Mouse (Mus musculus): ENCODE results near the gene Fbxo24. TPM values are rescaled to one million over a fixed set of nuclear protein-coding genes. Genes with fewer than 3 reads are reported as not detected.

Fbxo24 gene
- polyA plus RNA-seq, 1 experiment, result 0.31 TPM

DNA sequence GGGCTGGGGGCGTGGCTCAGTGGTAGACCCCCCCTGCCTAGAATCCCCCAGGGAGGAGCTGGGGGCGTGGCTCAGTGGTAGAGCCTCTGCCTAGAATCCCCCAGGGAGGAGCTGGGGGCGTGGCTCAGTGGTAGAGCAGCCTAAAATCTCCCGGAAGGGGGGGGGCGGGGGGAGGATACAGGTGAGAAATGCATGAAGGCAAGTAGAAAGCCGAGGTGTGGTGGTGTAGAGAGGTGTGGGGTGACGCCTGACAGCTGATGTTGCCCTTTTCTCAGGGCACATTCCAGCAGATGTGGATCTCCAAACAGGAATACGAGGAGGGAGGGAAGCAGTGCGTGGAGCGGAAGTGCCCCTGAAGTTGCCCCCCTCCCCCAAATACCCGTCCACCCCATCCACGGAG lies 59.8 kb downstream of the Fbxo24 start:
- Histone ChIP-seq H3K27me3 (ENCODE audit: control insufficient read depth, insufficient read depth, low read length) (no peaks in the 10 kb centered on the region), H3K4me1 (ENCODE audit: control insufficient read depth, insufficient read depth, low read length) (no peaks in the 10 kb centered on the region), H3K4me3 (replicated peaks; ENCODE audit: insufficient read depth, low read depth, low read length) (no peak overlapping the region), H3K27ac (ENCODE audit: insufficient read depth, low read length) (no peak overlapping the region)
- 71% methylated on average over 12 of the region's 12 CpGs for WGBS
- DNase-seq, result no peak
- TF ChIP-seq CTCF (IDR thresholded peaks at IDR 0.05; ENCODE audit: borderline replicate concordance, insufficient read depth, low read depth, low read length) (no peak), POLR2A (IDR thresholded peaks at IDR 0.05; ENCODE audit: borderline replicate concordance, insufficient read depth, low read length) (no peak)

DNA sequence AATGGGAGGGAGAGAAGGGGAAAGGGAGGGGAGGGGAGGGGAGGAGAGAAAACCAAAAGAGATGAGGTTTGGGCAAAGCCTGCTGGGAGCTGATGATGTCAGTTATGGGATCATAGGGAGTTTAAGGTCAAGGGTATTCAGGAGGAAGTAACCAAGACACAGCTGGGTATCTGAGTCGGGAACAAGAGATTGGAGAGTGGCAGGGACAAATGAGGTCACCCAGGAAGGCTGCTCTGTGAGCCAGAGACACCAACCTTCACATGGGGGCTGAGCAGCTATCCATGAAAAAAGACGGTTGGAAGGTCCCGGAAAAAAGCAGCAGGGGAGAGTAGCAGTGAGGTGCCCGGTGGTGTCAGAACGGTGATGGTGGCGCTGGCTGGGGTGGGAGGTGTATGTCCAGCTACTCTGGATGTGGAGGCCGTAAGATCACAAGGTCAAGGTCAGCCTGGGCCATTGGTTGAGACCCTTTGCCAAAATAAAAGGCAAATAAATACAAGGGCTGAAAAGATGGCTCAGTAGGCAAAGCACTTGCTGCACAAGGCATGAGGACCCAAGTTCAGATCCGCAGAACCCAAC lies 60.5 kb downstream of the Fbxo24 start:
- H3K4me3 ChIP-seq (replicated peaks; ENCODE audit: insufficient read depth, low read depth, low read length), result no peak overlapping the region
- 56% methylated on average over 8 of the region's 8 CpGs for WGBS
- DNase-seq, result no peak
- TF ChIP-seq CTCF (IDR thresholded peaks at IDR 0.05; ENCODE audit: borderline replicate concordance, insufficient read depth, low read depth, low read length) (no peak), POLR2A (IDR thresholded peaks at IDR 0.05; ENCODE audit: borderline replicate concordance, insufficient read depth, low read length) (no peak)
- no peaks in the 10 kb centered on the region for H3K27me3 ChIP-seq (ENCODE audit: control insufficient read depth, insufficient read depth, low read length)
- H3K4me1 ChIP-seq (ENCODE audit: control insufficient read depth, insufficient read depth, low read length), result no peaks in the 10 kb centered on the region
- no peak overlapping the region for H3K27ac ChIP-seq (ENCODE audit: insufficient read depth, low read length)

DNA sequence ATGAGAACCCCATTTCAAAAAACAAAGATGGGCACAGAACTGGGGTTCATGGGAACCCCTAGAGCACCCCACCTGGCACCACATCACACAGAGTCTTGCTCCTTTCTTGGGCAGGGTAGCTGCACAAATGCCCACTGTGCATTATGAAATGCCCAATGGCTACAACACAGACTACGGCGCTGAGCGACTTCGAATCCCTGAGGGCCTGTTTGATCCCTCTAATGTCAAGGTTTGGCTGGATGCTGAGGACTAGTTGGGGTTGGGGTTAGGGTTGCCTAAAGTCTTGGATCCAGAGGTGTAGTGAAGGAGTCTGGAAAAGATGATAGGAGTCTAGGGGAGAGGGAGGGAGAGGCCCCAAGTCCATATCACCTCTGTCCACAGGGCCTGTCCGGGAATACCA lies 62.4 kb downstream of the Fbxo24 start:
- Histone ChIP-seq H3K27me3 (ENCODE audit: control insufficient read depth, insufficient read depth, low read length) (no peaks in the 10 kb centered on the region), H3K4me3 (replicated peaks; ENCODE audit: insufficient read depth, low read depth, low read length) (no peak overlapping the region), H3K27ac (ENCODE audit: insufficient read depth, low read length) (no peak overlapping the region), H3K4me1 (ENCODE audit: control insufficient read depth, insufficient read depth, low read length) (no peaks in the 10 kb centered on the region)
- TF ChIP-seq CTCF (IDR thresholded peaks at IDR 0.05; ENCODE audit: borderline replicate concordance, insufficient read depth, low read depth, low read length) (no peak), POLR2A (IDR thresholded peaks at IDR 0.05; ENCODE audit: borderline replicate concordance, insufficient read depth, low read length) (no peak)
- DNase-seq, result no peak
- WGBS, result 96% methylated on average over 5 of the region's 5 CpGs

DNA sequence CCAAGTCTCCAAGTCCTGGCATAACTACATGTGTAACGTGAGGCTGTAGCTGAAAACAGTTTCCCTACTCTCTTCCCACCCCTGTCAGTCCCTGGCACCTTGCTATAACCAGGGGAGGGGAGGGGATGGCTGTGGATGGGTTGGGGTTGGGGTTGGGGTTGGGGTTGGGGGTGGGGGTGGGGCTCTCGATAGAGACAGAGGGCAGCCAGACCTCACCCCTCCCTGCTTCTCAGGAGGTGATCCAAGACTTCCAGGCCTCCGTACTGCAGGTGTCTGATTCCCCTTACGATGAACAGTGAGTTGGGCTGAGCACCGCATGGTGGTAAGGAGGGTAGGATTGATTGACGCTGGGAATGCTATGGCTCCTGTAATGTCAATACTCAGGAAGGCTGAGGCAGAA lies 63.1 kb downstream of the Fbxo24 start:
- H3K27ac ChIP-seq (ENCODE audit: insufficient read depth, low read length), result no peak overlapping the region
- H3K27me3 ChIP-seq (ENCODE audit: control insufficient read depth, insufficient read depth, low read length), result no peaks in the 10 kb centered on the region
- TF ChIP-seq CTCF (IDR thresholded peaks at IDR 0.05; ENCODE audit: borderline replicate concordance, insufficient read depth, low read depth, low read length), result no peak
- no peak for TF ChIP-seq POLR2A (IDR thresholded peaks at IDR 0.05; ENCODE audit: borderline replicate concordance, insufficient read depth, low read length)
- 39% methylated on average over 6 of the region's 6 CpGs for WGBS
- H3K4me1 ChIP-seq (ENCODE audit: control insufficient read depth, insufficient read depth, low read length), result no peaks in the 10 kb centered on the region
- DNase-seq, result no peak
- no peak overlapping the region for H3K4me3 ChIP-seq (replicated peaks; ENCODE audit: insufficient read depth, low read depth, low read length)

DNA sequence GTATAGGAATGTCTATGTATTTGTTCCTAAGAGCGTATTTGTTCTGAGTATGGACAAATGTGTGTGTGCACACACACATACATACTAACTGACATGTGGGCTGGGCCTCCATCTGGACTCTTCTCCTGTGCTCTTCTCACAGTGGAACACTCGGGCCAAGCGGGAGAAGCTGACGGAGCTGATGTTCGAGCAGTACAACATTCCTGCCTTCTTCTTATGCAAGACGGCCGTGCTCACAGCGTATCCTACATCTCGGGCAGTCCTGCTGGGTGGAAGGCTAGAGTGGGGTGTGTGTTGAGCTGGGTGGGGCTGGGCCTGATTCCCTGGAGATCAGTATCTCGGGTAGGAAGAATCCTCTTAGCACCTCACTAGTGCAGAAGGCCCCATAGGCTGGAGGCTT lies 65.8 kb downstream of the Fbxo24 start:
- Histone ChIP-seq H3K4me1 (ENCODE audit: control insufficient read depth, insufficient read depth, low read length) (no peaks in the 10 kb centered on the region), H3K27me3 (ENCODE audit: control insufficient read depth, insufficient read depth, low read length) (no peaks in the 10 kb centered on the region), H3K4me3 (replicated peaks; ENCODE audit: insufficient read depth, low read depth, low read length) (no peak overlapping the region), H3K27ac (ENCODE audit: insufficient read depth, low read length) (no peak overlapping the region)
- 61% methylated on average over 10 of the region's 10 CpGs for WGBS
- no peak for DNase-seq
- TF ChIP-seq POLR2A (IDR thresholded peaks at IDR 0.05; ENCODE audit: borderline replicate concordance, insufficient read depth, low read length), result no peak
- TF ChIP-seq CTCF (IDR thresholded peaks at IDR 0.05; ENCODE audit: borderline replicate concordance, insufficient read depth, low read depth, low read length), result no peak

Other genes with a start within 250 kb of the Fbxo24 start
- 0.21 and 0.31 TPM in 2 replicates for gene Zan, start 151.9 kb downstream of the Fbxo24 start, polyA plus RNA-seq (2012; rRNA removed)
- 54.8 and 55.3 TPM in 2 replicates for gene Pop7, start 126.5 kb downstream of the Fbxo24 start, polyA plus RNA-seq (2012; rRNA removed)
- 59.8 and 61.2 TPM in 2 replicates for gene Gigyf1, start 110.5 kb downstream of the Fbxo24 start, polyA plus RNA-seq (2012; rRNA removed)
- not detected in 2 replicates for gene Epo, start 95.8 kb downstream of the Fbxo24 start, polyA plus RNA-seq (2012; rRNA removed)
- gene Gnb2, start 95.5 kb downstream of the Fbxo24 start, polyA plus RNA-seq (2012; rRNA removed), result 410 and 442 TPM in 2 replicates
- 125 and 135 TPM in 2 replicates for gene Actl6b, start 75.5 kb downstream of the Fbxo24 start, polyA plus RNA-seq (2012; rRNA removed)
- gene Tfr2, start 59.2 kb downstream of the Fbxo24 start, polyA plus RNA-seq (2012; rRNA removed), result 6.7 and 6.8 TPM in 2 replicates
- 56.0 and 61.7 TPM in 2 replicates for gene Mospd3, start 27.9 kb downstream of the Fbxo24 start, polyA plus RNA-seq (2012; rRNA removed)
- 11.3 and 15.1 TPM in 2 replicates for gene Pcolce, start 15.2 kb downstream of the Fbxo24 start, polyA plus RNA-seq (2012; rRNA removed)
- gene Lrch4, start 119 bp upstream of the Fbxo24 start, polyA plus RNA-seq (2012; rRNA removed), result 14.4 and 14.8 TPM in 2 replicates
- 8.1 and 9.9 TPM in 2 replicates for gene Gm20605, start 173 bp upstream of the Fbxo24 start, polyA plus RNA-seq (2012; rRNA removed)
- 17.1 and 19.7 TPM in 2 replicates for gene Sap25, start 12.3 kb upstream of the Fbxo24 start, polyA plus RNA-seq (2012; rRNA removed)
- gene Irs3, start 16.7 kb upstream of the Fbxo24 start, polyA plus RNA-seq (2012; rRNA removed), result 0.17 and 0.18 TPM in 2 replicates
- 39.8 and 41.3 TPM in 2 replicates for gene Agfg2, start 55.7 kb upstream of the Fbxo24 start, polyA plus RNA-seq (2012; rRNA removed)
- gene Nyap1, start 112.6 kb upstream of the Fbxo24 start, polyA plus RNA-seq (2012; rRNA removed), result 59.1 and 60.7 TPM in 2 replicates
- gene Tsc22d4, start 116.7 kb upstream of the Fbxo24 start, polyA plus RNA-seq (2012; rRNA removed), result 465 and 497 TPM in 2 replicates
- gene Ppp1r35, start 149.8 kb upstream of the Fbxo24 start, polyA plus RNA-seq (2012; rRNA removed), result 47.0 and 48.2 TPM in 2 replicates
- gene Mepce, start 158.7 kb upstream of the Fbxo24 start, polyA plus RNA-seq (2012; rRNA removed), result 38.9 and 41.9 TPM in 2 replicates
- gene Zcwpw1, start 158.8 kb upstream of the Fbxo24 start, polyA plus RNA-seq (2012; rRNA removed), result 11.2 and 12.4 TPM in 2 replicates
- 0.41 TPM in 2 replicates for gene Pilra, start 207.3 kb upstream of the Fbxo24 start, polyA plus RNA-seq (2012; rRNA removed)
- not detected in 2 replicates for gene Pilrb1, start 229.1 kb upstream of the Fbxo24 start, polyA plus RNA-seq (2012; rRNA removed)
- gene Pilrb2, start 242.8 kb upstream of the Fbxo24 start, polyA plus RNA-seq (2012; rRNA removed), result 0.11 and 0.23 TPM in 2 replicates

Measured in cerebellum, adult 2 months (tissue).